In genomic region chr11:104197861-104198260, GRCm38 (mm10) we compare ENCODE assay signal across 8 mouse cellular contexts. TPM values are rescaled to one million over a fixed set of nuclear protein-coding genes. Genes with fewer than 3 reads are reported as not detected.
DNase-seq lines count a peak whose midpoint lies in the region.

No protein-coding gene starts in this region.

- intact Hi-C loops in heart, postnatal 10 days (cut with DNase I) = no loop called here
- intact Hi-C loops in left cerebral cortex, postnatal 4 days (cut with DNase I) = no loop called here

- DNase-seq in heart, postnatal 10 days = peak; percentile 50 to 75
- DNase-seq in heart, adult 8-10 months (ENCODE audit: low spot score) = no peak
- peak; percentile 12 for DNase-seq in thymus, postnatal 14 days
- no peak for DNase-seq in thymus, postnatal 25 days
- DNase-seq in induced T-regulatory cell, adult 2 months (ENCODE audit: low read depth) = peak; percentile 18
- DNase-seq in yolk sac, embryonic 10.5 days (ENCODE audit: low spot score) = peak; percentile 35
- DNase-seq in left cerebral cortex, postnatal 4 days = no peak
- no peak for DNase-seq in thymus, adult 18-20 months

RNA-seq across cellular contexts. Expression of gene Sppl2c, which starts 11.7 kb away (rescaled TPM):
- not detected for total RNA-seq in heart, postnatal 10 days (2021)
- not detected for total RNA-seq in heart, adult 8-10 months (2022)
- total RNA-seq in left cerebral cortex, postnatal 4 days (2021) = not detected

RNA-seq across cellular contexts. Expression of gene Mapt, which starts 33.3 kb away (rescaled TPM):
- 10 to 100 TPM; 40.7 to 52.8 TPM for total RNA-seq in heart, postnatal 10 days (2021)
- 100 to 1,000 TPM in 1 of 4 experiments, 10 to 100 TPM in 3; 85.8 to 115 (median 96.0) TPM for total RNA-seq in heart, adult 8-10 months (2022)
- total RNA-seq in left cerebral cortex, postnatal 4 days (2021) = 1,000 to 10,000 TPM; 1,229 to 1,264 TPM

Comparison
In these comparisons a context has a peak if more than half of its experiments do, and no peak if none do; other contexts are left out.
1. DNase-seq: peak in heart, postnatal 10 days (2 of 2), thymus, postnatal 14 days (single experiment), induced T-regulatory cell, adult 2 months (single experiment) and yolk sac, embryonic 10.5 days (single experiment); none in heart, adult 8-10 months (single experiment), thymus, postnatal 25 days (single experiment), left cerebral cortex, postnatal 4 days (single experiment) and thymus, adult 18-20 months (0 of 2).
2. RNA of gene Mapt, which starts 33.3 kb away (total RNA-seq): 1,229 to 1,264 TPM in left cerebral cortex, postnatal 4 days; 85.8 to 115 TPM in heart, adult 8-10 months and 40.7 to 52.8 TPM in heart, postnatal 10 days; every median in the first group is over 10 times any median in the second.